Mouse (Mus musculus) left cerebral cortex, adult 8-10 months (tissue): ENCODE data around the gene 1700049E17Rik2. TPM values are rescaled to one million over a fixed set of nuclear protein-coding genes. Genes with fewer than 3 reads are reported as not detected.
"Not testable (repeated sequence)": the region's sequence is repeated elsewhere in the genome, so short reads cannot be mapped to it uniquely, and the experiment has no call there.

Source experiments
- DNase-seq, 2 experiments: peaks; one replicate each; pipeline ENCODE4 v3.0.0; 2022; ENCODE audit warnings: low spot score in 2 of 2
- total RNA-seq, 4 experiments: library from RNA; stranded (reverse); gene quantifications; 2 replicates each; pipeline ENCODE4 v1.2.4; 2022

1700049E17Rik2 gene
- 1 to 10 TPM in 2 of 4 experiments, under 1 TPM in 1, not detected in 1; 0.70 to 1.4 (median 1.4) TPM for total RNA-seq

- not testable (repeated sequence) for DNase-seq
Measured at GRCm38 (mm10) chr14:41572911-41573310, at the start of gene 1700049E17Rik2. TSS of gene 1700049E17Rik2 (plus strand) at chr14:41573211.

DNA sequence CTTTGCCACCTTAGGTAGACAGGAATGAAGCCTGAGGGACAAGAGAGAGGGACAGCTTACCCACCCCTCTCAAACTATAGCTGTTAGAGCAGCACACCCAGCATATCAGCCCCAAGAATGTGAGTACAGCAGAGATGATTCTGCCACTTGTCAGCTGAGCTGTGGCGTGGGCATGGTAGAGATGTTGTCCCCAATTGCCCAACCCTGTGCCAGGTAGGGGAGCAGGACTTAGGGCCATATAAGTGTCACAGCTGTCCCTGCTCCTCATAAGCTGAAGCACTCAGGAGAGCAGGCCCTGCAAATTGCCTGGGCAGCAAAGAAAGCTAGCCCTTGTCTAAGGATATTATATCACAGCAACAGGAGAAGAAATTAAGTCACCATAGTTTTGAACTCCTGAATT, 48.3 kb upstream of the 1700049E17Rik2 start:
- not testable (repeated sequence) for DNase-seq

- DNase-seq, result not testable (repeated sequence)
Measured at GRCm38 (mm10) chr14:41555483-41555882, 17.5 kb upstream of the 1700049E17Rik2 start, which contains the start of gene Gm7970. TSS of gene Gm7970 (minus strand) at chr14:41555583.

- DNase-seq, result not testable (repeated sequence)
Measured at GRCm38 (mm10) chr14:41586346-41586745, 13.3 kb downstream of the 1700049E17Rik2 start.

- DNase-seq, result not testable (repeated sequence)
Measured at GRCm38 (mm10) chr14:41600935-41601334, 27.9 kb downstream of the 1700049E17Rik2 start.

DNA sequence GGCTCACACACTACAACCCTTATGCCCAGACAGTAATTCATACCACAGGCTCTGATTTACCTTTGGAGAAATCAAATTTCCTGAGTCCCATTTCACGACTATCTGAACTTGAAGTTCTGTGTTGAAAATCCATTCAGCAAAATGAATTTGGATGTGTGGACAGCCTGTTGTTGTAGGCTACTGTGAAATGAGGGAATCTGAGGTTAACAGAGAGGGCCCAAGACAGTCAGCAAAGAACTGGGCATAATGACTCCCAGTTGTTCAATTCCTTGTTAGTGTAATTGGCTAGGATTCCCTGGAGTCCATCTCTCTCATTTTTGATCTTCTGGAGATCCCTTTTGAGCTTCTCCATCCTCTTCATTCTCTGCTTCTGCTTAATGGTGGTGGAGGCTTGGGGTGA, 37.7 kb downstream of the 1700049E17Rik2 start:
- DNase-seq, result not testable (repeated sequence)

DNA sequence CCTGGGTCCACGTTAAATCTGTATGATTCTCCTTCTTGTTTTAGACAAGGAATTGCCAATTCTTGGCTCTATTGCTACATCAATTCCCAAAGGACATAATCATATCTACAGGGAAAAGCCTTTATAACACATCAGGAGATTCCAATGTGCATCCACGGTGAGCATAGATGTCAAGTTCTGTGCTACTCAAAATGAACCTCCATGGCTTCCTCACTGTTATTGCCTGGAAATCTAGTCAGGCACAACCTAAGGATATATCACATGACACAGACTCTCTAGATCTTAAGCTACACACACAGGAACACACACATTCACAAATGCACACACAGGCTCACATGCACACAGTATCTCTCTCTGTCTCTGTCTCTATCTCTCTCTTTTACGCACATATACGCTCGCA, 49.5 kb downstream of the 1700049E17Rik2 start:
- not testable (repeated sequence) for DNase-seq

DNA sequence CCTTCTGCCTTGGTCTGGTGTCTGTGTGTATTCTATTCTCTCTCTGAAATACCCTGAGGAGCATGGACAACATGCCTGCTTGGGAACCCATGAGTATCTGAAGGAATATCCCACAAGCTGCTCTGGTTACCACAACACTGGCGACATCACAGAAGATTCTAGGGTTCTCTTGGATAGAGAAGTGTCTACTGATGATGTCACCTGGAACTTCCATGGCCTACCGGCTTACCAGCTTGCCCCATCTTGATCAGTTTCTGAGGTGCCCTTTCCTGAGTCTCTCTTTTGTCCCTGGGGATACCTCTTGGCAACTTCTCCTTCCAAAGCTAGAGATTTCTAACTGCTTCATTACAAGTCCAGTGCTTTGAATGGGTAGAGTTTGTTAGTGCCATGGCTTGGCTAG, 51.5 kb downstream of the 1700049E17Rik2 start, which contains the start of gene Gm3072:
TSS of gene Gm3072 (minus strand) at position 101 of the 400 bp plus-strand sequence.
- not testable (repeated sequence) for DNase-seq

DNA sequence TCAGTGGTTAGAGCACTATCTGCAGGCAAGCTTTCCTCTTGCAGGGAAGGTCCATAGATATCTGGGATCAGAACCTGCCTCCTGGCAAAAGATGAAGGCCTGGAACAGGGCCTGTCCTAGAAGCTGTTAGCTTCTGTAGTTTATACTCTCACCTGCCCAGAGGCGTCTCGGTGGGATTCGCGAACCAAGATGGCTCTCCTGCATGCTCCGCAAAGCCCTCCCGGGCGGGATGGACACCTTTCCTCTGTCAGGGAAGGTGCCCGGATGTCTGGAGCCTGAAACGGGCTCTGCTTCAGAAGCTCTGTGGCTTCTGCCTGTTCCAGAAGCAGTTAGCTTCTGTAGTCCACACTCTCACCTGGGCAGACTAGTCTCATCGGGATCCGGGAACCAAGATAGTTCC, 57.1 kb downstream of the 1700049E17Rik2 start:
- not testable (repeated sequence) for DNase-seq

Other genes starting within 250 kb of the 1700049E17Rik2 start
- 1 to 10 TPM in 1 of 4 experiments, not detected in 3; 1.3 TPM for gene Gm5798, start 224.6 kb upstream of the 1700049E17Rik2 start, total RNA-seq
- gene Gm7945, start 186.8 kb upstream of the 1700049E17Rik2 start, total RNA-seq, result not detected
- gene Gm6482, start 164.9 kb upstream of the 1700049E17Rik2 start, total RNA-seq, result not detected
- not detected for gene Gm7954, start 119.7 kb upstream of the 1700049E17Rik2 start, total RNA-seq
- not detected for gene Gm3486, start 83.7 kb upstream of the 1700049E17Rik2 start, total RNA-seq
- gene Gm7970, start 17.6 kb upstream of the 1700049E17Rik2 start, total RNA-seq, result not detected
- not detected for gene Gm3072, start 51.4 kb downstream of the 1700049E17Rik2 start, total RNA-seq
- under 1 TPM in 1 of 4 experiments, not detected in 3; 0.46 TPM for gene Gm3676, start 73.3 kb downstream of the 1700049E17Rik2 start, total RNA-seq
- gene Gm8068, start 128.7 kb downstream of the 1700049E17Rik2 start, total RNA-seq, result not detected
- gene Gm7929, start 177.4 kb downstream of the 1700049E17Rik2 start, total RNA-seq, result not detected
- gene Gm47189, start 199.2 kb downstream of the 1700049E17Rik2 start, total RNA-seq, result not detected